Mouse (Mus musculus) olfactory bulb, adult 2 months (tissue): ENCODE measurements around the gene Lrch3.
"Not testable (repeated sequence)": the region's sequence is repeated elsewhere in the genome, so short reads cannot be mapped to it uniquely, and the experiment has no call there.

Experiments used
- CTCF ChIP-seq: fragments of 200-500 bp; IDR thresholded peaks from 2 replicates; pipeline ENCODE4 v1.5.1; 2012; ENCODE audit warnings: low read depth, mild to moderate bottlenecking, low read length, moderate library complexity; ENCODE audit not compliant: insufficient read depth
- POLR2A ChIP-seq: fragments of 200-500 bp; IDR thresholded peaks from 2 replicates; pipeline ENCODE4 v1.6.1; 2012; ENCODE audit warnings: mild to moderate bottlenecking, low read depth, low read length, moderate library complexity; ENCODE audit not compliant: insufficient read depth

GRCm38 (mm10) chr16:32939301-32939700 is 25.4 kb downstream of the Lrch3 start:
- not testable (repeated sequence) for TF ChIP-seq POLR2A, CTCF
